Mouse (Mus musculus): ENCODE data around the gene Endod1. TPM values are rescaled to one million over a fixed set of nuclear protein-coding genes. Genes with fewer than 3 reads are reported as not detected.

Gene Endod1
- total RNA-seq (2014; fragmentation: Nextera tagmentation) (13.4 and 14.7 TPM in 2 replicates), total RNA-seq (2017) (17.3 and 18.4 TPM in 2 replicates)

DNA sequence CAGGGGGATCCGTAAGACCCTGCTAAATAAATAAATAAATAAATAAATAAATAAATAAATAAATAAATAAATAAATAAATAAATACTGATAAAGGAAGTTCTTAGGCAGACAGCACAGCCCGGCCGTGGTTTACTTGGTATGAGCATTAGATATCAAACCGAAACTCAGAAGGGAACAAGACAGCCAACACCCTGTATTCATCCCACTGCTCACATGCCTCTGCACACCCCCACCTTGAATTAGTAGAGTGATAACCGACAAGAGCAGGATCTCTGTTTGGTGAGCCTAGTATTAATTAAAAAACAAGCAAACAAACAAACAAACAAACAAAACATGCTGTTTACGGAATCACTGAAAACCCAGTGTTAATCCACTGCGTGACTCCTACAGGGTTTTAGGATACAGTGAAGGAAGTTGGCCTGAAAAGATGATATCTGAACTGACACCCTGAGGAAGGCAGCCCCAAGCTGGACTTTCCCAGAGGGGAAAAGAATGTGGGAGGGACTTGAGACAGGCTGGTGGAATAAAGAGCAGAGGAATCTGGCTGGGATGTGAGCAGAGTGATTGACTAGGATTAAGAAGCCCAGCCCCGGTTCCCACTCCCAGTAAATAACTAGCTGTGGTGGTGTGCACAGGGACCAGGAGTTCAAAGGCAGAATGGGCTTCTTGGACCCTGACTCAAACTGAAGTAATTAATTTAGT, at the start of gene Endod1:
TSS of gene Endod1 (minus strand) at position 155 of the 703 bp plus-strand sequence.
- ATAC-seq (replicated peaks; ENCODE audit: poor library complexity, severe bottlenecking): peak; percentile 46

DNA sequence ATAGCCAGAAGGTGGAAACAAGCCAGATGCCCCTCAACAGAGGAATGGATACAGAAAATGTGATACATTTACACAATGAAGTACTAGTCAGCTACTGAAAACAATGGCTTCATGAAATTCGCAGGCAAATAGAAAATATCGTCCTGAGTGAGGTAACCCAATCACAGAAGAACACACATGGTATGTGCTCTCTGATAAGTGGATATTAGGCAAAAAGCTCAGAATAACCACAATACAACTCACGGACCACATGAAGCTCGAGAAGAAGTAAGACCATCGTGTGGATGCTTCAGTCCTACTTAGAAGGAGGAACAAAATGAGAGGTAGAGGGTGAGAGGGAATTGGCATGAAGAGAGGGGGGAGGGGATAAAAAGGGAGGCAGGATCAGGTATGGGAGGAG, 27.8 kb upstream of the Endod1 start:
- no peak for ATAC-seq (replicated peaks; ENCODE audit: poor library complexity, severe bottlenecking)

DNA sequence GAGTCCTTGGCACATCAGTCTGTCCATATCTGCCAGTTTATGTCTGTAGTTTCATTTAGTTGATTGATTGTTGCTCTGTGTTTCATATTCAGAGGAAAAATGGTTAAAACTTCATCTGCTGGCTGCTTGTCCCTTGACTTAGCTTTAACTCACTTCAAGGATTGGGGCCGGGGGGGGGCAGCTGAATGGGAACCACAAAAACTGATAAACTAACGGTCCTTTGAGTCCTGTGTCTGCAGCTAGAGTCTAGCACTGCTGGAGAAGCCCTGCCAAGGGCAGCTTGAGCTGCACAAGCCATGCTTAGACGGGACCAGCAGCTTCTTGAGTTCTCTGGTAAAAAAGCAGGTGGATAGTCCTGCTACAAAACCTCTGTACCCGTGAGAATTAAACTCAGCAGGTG, 26.7 kb upstream of the Endod1 start:
- ATAC-seq (replicated peaks; ENCODE audit: poor library complexity, severe bottlenecking): no peak

GRCm38 (mm10) chr9:14406056-14406455, 24.7 kb upstream of the Endod1 start:
- ATAC-seq (replicated peaks; ENCODE audit: poor library complexity, severe bottlenecking): no peak

GRCm38 (mm10) chr9:14402099-14402498, 20.8 kb upstream of the Endod1 start:
- ATAC-seq (replicated peaks; ENCODE audit: poor library complexity, severe bottlenecking): no peak

- ATAC-seq (replicated peaks; ENCODE audit: poor library complexity, severe bottlenecking): no peak
Observed at GRCm38 (mm10) chr9:14400392-14400791, 19.1 kb upstream of the Endod1 start.

GRCm38 (mm10) chr9:14398946-14399345, 17.6 kb upstream of the Endod1 start:
- ATAC-seq (replicated peaks; ENCODE audit: poor library complexity, severe bottlenecking): no peak

GRCm38 (mm10) chr9:14398084-14398483, 16.8 kb upstream of the Endod1 start:
- ATAC-seq (replicated peaks; ENCODE audit: poor library complexity, severe bottlenecking): no peak

DNA sequence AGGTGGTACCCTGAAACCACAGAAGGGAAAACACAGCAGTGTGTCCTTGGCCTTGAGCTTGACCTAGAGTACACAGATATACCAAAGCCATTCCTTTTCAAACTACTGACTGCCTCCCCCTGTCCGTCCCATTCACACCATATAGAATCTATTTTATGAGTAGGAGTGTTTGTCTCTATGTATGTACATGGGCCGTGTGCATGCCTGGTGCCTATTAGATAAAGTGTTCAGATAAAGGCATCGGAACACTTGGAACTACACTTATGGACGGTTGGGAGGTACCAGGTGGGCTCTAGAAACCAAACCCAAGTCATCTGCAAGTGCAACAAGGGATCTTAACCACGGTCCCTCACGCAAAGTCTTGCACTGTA, 16.1 kb upstream of the Endod1 start:
- ATAC-seq (replicated peaks; ENCODE audit: poor library complexity, severe bottlenecking): no peak

GRCm38 (mm10) chr9:14396819-14397448, 15.6 kb upstream of the Endod1 start:
- no peak for ATAC-seq (replicated peaks; ENCODE audit: poor library complexity, severe bottlenecking)

DNA sequence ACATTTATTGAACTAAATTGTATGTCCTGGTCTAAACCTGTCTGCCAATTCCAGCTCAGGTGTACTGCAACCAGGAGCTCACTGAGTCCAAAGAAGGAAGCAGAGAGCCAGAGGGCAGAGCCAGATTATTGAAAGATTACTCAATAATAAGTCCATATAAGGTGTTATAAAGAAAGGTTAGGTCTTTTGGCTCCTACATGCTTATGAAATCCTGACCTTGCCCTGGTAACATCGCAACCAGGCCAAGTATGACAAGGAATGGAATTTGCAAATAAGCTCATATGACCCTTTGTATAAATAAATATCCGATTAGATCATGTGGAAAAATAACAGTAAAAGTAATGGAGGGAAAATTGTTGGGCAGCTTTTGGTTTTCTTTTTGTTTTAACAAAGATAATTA, 14.8 kb upstream of the Endod1 start:
- ATAC-seq (replicated peaks; ENCODE audit: poor library complexity, severe bottlenecking): no peak

GRCm38 (mm10) chr9:14394956-14395561, 13.8 kb upstream of the Endod1 start:
- ATAC-seq (replicated peaks; ENCODE audit: poor library complexity, severe bottlenecking): no peak

- no peak for ATAC-seq (replicated peaks; ENCODE audit: poor library complexity, severe bottlenecking)
Observed at GRCm38 (mm10) chr9:14391841-14392318, 10.6 kb upstream of the Endod1 start.

GRCm38 (mm10) chr9:14391286-14391685, 10.0 kb upstream of the Endod1 start:
- ATAC-seq (replicated peaks; ENCODE audit: poor library complexity, severe bottlenecking): no peak

- ATAC-seq (replicated peaks; ENCODE audit: poor library complexity, severe bottlenecking): no peak; the same call in 1 of the 2 replicates
Observed at GRCm38 (mm10) chr9:14390278-14390677, 9.0 kb upstream of the Endod1 start.

DNA sequence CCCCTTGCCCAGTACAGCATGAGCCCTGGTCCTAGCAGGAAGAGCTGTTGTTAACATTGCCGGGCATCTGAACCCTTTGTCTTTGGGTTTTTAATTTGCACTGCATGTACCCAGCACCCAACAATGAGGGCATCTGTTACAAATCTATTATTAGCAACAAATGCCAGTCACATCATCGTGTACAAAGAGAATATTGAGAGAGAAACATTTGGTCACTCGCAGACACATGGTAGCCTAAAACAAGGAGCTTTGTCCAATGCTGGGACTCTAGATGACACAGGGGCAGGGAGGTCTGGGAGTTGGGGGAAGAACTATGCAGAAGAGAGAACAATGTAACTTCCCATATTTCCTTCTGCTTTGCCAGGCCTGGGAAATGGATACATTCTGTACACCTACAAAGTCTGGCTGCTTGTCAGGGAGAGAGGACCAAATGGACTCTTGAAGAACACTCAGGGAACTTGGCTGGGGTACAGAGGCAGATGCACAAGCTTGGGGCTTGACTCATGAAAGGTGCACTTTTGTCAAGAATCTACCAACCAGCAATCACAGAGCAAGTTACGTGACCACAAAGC, 7.8 kb upstream of the Endod1 start:
- no peak for ATAC-seq (replicated peaks; ENCODE audit: poor library complexity, severe bottlenecking)

GRCm38 (mm10) chr9:14388001-14388400, 6.7 kb upstream of the Endod1 start:
- ATAC-seq (replicated peaks; ENCODE audit: poor library complexity, severe bottlenecking): no peak; the same call in 1 of the 2 replicates

- ATAC-seq (replicated peaks; ENCODE audit: poor library complexity, severe bottlenecking): no peak
Observed at GRCm38 (mm10) chr9:14386831-14387230, 5.5 kb upstream of the Endod1 start.

- no peak for ATAC-seq (replicated peaks; ENCODE audit: poor library complexity, severe bottlenecking)
Observed at GRCm38 (mm10) chr9:14385665-14386064, 4.4 kb upstream of the Endod1 start.

- no peak for ATAC-seq (replicated peaks; ENCODE audit: poor library complexity, severe bottlenecking)
Observed at GRCm38 (mm10) chr9:14383186-14383920, 2.0 kb upstream of the Endod1 start.
